Mouse (Mus musculus) forebrain, embryonic 10.5 days (tissue): ENCODE data around the gene Gpr132. TPM values are rescaled to one million over a fixed set of nuclear protein-coding genes. Genes with fewer than 3 reads are reported as not detected.
A peak's percentile ranks its signal among the peaks of the same experiment; 100 is the strongest.

Experiments
- DNase-seq: peaks from one replicate; pipeline ENCODE4 v3.0.0-alpha.2; 2017; ENCODE audit warnings: low spot score; ENCODE audit errors: extremely low spot score
- H3K27ac ChIP-seq: fragments of 300-500 bp; sonication (generic); 2 replicates; pipeline ENCODE4 v1.5.1; 2016; ENCODE audit warnings: mild to moderate bottlenecking
- H3K27me3 ChIP-seq: fragments of 300-500 bp; sonication (generic); 2 replicates; pipeline ENCODE4 v1.6.1; 2016; ENCODE audit warnings: mild to moderate bottlenecking; ENCODE audit not compliant: poor library complexity, severe bottlenecking
- H3K36me3 ChIP-seq: fragments of 300-500 bp; sonication (generic); replicated peaks from 2 replicates; pipeline ENCODE4 v1.6.1; 2016; ENCODE audit warnings: mild to moderate bottlenecking, moderate library complexity
- H3K4me1 ChIP-seq: fragments of 300-500 bp; sonication (generic); 2 replicates; pipeline ENCODE4 v1.6.1; 2016
- H3K4me3 ChIP-seq: fragments of 300-500 bp; sonication (generic); 2 replicates; pipeline ENCODE4 v1.5.1; 2016; ENCODE audit warnings: mild to moderate bottlenecking, moderate library complexity
- H3K9me3 ChIP-seq: fragments of 300-500 bp; sonication (generic); 2 replicates; pipeline ENCODE4 v1.6.1; 2016; ENCODE audit warnings: mild to moderate bottlenecking, moderate library complexity
- WGBS: fragments of 180-500 bp; shearing (Covaris S2); methylation state at CpG from one replicate; pipeline ENCODE4 v1.1.7; 2016; 5-methylcytosine and 5-hydroxymethylcytosine counted together
- polyA plus RNA-seq: library from polyadenylated mRNA; unstranded; fragments of >200 nt; fragmentation: Nextera tagmentation; extraction: Ambion mirVana; gene quantifications from 2 replicates; pipeline ENCODE4 v1.2.1, GENCODE M21; 2016

Gpr132 gene
- polyA plus RNA-seq, result 0.06 and 0.07 TPM in 2 replicates

DNA sequence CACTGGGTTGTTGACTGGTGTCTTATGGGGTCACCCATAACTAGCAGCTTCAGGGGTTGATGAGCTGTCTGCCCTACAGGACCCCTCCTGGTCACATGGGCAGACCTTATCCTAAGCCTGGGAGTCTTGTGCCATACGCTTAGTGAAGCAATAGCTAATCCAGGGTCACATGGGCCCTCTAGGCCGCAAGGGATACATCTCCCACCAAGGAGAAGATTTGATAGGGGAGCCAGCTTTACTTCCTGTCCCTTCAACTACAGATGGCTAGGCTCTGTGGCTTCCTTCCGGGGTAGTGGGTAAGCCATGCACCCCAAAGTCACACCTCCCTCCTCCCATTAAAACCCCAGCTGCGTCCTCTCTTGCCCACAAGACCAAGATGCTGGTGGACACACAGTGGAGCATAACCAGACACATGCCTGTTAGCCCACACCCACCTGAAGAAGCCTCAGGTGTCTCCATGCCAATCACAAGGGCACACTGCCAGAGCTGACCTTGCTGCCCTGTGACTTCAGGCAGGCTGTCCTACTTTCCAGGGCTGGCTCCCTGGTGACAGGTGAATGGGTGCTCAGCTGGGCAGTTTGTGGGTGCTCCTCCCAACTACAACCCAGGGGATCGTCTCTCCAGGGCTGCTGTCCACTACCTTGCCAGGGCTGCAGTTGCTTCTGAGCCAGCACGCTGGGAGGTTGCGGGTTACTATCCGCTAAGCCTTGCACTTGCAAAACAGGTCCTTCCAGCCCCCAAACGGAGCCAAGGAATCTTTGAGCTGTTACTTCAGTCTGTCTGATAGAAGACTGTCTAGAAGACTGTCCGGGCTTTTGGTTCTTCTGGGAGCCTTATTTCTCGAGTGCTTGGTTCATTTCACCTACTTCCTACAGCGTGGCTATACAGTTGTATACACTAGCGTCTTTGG is at the start of gene Gpr132:
Gene Gpr132, minus strand, starts transcription at position 51 of the 910 bp plus-strand sequence.
- 0 out of 2 replicates have a peak within 1 kb of the TSS, but pooled peaks have one; percentile 8 for H3K27ac ChIP-seq
- 66% methylated on average over 13 of the region's 13 CpGs for WGBS
- H3K27me3 ChIP-seq, result peaks cover 63% of the 10 kb centered on the region

DNA sequence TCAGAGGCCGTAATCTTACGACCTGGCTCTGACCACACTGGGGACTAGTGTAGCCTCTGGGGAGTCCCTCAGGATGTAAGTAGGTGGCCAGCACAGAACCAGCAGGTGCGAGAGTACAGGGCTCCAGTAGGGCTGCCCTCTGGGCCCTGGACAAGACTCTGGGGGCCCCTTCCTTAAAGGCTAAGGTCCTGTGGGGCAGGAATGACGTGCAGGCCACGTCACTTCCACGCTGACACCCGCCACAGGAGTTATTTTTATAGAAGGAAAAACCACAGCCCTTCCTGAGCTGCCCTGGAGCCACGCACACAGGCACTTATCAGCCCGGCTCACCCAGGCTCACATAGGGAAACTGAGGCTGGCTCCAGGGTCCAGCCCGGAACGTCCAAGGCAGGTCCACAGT is 49.5 kb upstream of the Gpr132 start:
- no peak for DNase-seq
- Histone ChIP-seq H3K9me3 (no peaks in the 10 kb centered on the region), H3K27ac (no peak overlapping the region), H3K4me3 (no peak overlapping the region), H3K27me3 (no peaks in the 10 kb centered on the region), H3K4me1 (peaks cover 44% of the 10 kb centered on the region), H3K36me3 (peaks cover 29% of the 10 kb centered on the region)
- WGBS, result 84% methylated on average over 11 of the region's 11 CpGs

More for the DNA sequence above, at the start of gene Gpr132:
- Histone ChIP-seq H3K36me3 (no peaks in the 10 kb centered on the region), H3K9me3 (no peaks in the 10 kb centered on the region), H3K4me1 (peaks cover 16% of the 10 kb centered on the region), H3K4me3 (no peak within 1 kb of the TSS)
- no peak for DNase-seq

DNA sequence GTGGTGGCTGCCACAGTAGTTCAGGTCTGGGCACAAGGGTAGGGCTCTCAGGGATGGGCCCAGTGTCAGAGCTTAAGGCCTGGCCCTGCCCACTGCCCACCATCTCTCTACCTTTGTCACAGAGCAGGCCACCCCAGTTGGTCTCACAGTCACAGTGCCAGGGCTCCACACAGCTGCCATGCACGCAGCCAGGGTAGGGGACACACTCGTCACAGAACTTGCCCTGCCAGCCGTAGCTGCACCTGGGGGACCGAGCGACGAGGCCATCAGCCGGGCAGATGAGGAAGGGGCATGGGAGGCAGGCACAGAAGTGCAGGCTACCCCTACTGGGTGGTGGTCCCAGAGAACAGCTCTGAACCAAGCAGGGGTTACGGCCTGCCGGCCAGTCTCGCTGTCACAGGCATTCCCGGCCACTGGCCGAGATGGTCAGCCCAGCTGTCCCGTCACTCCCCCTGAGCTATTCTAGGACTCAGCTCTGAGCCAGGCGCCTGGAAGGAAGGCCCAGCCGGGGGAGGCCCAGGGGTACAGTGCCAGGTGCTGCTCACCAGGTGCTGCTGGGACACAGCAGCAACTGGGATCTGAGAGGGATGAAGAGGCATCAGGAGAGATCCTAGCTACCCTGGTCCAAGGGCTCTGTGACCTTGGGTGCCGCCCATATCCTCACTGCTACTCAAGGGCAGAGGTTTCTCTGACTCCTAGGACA is 48.8 kb upstream of the Gpr132 start:
- Histone ChIP-seq H3K27me3 (no peaks in the 10 kb centered on the region), H3K36me3 (peaks cover 30% of the 10 kb centered on the region), H3K4me3 (no peak overlapping the region), H3K9me3 (no peaks in the 10 kb centered on the region), H3K4me1 (peaks cover 38% of the 10 kb centered on the region), H3K27ac (peak overlapping the region; percentile 49)
- no peak for DNase-seq
- WGBS, result 86% methylated on average over 16 of the region's 16 CpGs

DNA sequence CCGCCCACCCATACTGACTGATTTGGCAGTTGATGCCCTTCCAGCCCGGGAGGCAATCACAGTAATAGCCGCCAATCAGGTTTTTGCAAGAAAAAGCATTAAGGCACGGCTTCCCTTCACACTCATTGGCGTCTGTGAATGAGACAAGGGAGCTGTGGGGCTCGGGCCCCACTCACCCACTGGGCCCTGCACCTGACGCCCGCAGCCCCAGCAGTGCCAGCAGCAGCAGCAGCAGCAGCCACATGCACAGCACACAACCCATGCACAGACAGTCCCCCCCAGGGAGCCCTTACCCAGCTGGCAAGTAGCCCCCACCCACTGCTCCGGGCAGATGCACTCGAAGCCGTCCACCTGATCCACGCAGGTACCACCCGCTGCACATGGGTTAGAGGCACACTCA is 47.6 kb upstream of the Gpr132 start:
- DNase-seq, result no peak
- Histone ChIP-seq H3K9me3 (no peaks in the 10 kb centered on the region), H3K4me3 (no peak overlapping the region), H3K27ac (no peak overlapping the region), H3K36me3 (peaks cover 42% of the 10 kb centered on the region), H3K27me3 (no peaks in the 10 kb centered on the region), H3K4me1 (peaks cover 30% of the 10 kb centered on the region)
- 90% methylated on average over 13 of the region's 13 CpGs for WGBS

DNA sequence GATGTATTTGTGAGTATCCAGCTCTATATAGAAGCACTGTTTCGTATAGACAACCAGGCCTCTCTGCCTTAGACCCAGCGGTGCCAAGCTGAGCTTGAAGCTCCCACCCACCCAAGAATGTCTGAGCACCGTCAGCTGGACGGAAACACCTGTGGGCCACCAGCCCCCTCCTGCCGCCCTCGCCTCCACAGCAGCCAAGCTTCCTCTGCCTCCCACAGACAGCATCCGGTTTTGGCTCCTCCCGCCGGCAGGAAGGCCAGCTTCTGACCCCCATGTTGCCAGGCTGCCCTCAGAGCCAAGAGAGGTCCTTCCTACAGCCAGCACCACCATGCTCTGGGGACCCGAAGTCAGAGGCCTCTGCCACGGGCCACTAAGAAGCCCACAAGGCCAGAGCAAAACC is 46.5 kb upstream of the Gpr132 start:
- Histone ChIP-seq H3K36me3 (peaks cover 44% of the 10 kb centered on the region), H3K4me3 (no peak overlapping the region), H3K4me1 (peaks cover 23% of the 10 kb centered on the region), H3K27ac (peak overlapping the region; percentile 25; the same call in 1 of the 2 replicates), H3K27me3 (no peaks in the 10 kb centered on the region), H3K9me3 (no peaks in the 10 kb centered on the region)
- WGBS, result 87% methylated on average over 11 of the region's 11 CpGs
- no peak for DNase-seq

DNA sequence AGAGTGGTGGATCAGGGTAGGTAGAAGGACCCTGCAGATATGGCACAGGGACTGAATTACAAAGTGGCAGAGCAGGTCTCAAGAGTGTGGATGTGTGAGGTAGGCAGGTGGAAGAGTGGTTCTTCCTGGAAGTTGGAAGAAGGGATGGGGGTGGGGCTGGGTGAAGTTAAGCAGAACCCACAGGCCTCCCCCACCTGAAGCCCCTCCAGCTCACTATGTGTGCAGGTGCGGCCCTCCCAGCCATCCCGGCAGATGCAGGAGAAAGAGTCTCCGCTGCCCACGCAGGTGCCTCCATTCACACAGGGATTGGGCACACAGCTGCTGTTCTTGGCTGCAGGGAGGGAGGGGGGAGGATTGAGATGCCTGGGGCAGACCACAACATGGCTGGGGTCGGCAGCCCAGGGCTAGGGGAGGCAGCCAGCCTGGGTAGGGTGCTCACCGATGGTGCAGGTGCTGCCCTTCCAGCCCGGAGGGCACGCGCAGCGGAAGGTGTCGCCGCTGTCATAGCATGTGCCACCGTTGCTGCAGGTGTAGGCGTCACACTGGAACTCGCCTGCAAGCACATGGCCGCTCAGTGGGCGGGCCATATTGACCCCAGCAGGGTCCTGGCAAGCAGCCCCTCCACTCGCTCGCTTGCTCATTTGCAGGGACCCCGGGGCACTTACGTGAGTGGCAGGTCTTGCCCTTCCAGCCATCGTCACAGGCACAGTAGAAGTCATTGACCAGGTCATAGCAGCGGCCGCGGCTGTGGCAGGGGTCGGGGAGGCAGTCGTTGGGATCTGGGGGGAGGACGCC is 45.1 kb upstream of the Gpr132 start:
- peaks cover 54% of the 10 kb centered on the region for H3K36me3 ChIP-seq
- no peak for DNase-seq
- no peaks in the 10 kb centered on the region for H3K27me3 ChIP-seq
- no peaks in the 10 kb centered on the region for H3K9me3 ChIP-seq
- peaks cover 23% of the 10 kb centered on the region for H3K4me1 ChIP-seq
- no peak overlapping the region for H3K4me3 ChIP-seq
- WGBS, result 94% methylated on average over 28 of the region's 28 CpGs
- H3K27ac ChIP-seq, result no peak overlapping the region

DNA sequence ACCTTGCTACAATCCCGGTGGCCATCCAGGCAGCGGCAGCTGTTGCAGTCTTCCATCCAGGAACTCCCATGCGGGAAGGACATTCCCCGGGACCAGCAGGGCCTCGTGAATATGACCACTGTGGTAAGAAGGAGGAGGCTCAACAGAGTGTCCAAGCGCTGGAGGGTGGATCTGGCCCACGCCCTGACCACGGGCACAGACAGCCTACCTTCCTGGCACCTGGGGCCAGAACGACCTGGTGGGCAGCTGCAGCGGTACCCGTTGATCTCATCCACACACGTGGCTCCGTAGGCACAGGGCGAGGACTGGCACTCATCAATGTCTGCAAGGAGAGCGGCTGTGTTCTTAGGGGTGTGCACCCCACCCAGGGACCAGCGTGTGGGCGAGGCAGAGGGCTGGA is 43.7 kb upstream of the Gpr132 start:
- Histone ChIP-seq H3K27ac (no peak overlapping the region), H3K27me3 (no peaks in the 10 kb centered on the region), H3K36me3 (peaks cover 58% of the 10 kb centered on the region), H3K9me3 (no peaks in the 10 kb centered on the region), H3K4me1 (peaks cover 18% of the 10 kb centered on the region), H3K4me3 (no peak overlapping the region)
- 92% methylated on average over 17 of the region's 17 CpGs for WGBS
- no peak for DNase-seq

DNA sequence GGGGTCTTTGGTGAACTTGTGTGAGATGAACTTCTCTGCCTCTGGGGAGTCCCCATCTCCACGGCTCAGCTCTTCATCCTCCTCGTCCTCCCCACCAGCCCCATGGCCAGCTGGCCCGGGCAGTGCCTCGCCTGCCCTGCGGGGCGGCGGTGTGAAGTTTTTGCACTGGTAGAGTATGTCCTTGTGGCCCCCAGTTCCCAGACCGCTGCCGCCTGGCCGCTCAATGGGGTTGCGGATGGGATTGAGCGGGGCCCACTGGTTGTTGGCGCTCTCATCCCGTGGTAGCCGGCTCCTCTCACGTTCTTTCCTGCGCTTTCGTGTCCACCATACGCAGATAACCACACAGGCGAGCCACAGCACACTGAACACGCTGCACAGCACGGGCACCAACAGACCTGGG is 41.0 kb upstream of the Gpr132 start:
- H3K4me1 ChIP-seq, result peaks cover 9% of the 10 kb centered on the region; the same call in 1 of the 2 replicates
- no peaks in the 10 kb centered on the region for H3K9me3 ChIP-seq
- 96% methylated on average over 22 of the region's 22 CpGs for whole genome bisulfite sequencing
- H3K36me3 ChIP-seq, result peaks cover 53% of the 10 kb centered on the region
- H3K27me3 ChIP-seq, result no peaks in the 10 kb centered on the region
- H3K27ac ChIP-seq, result no peak overlapping the region
- DNase-seq, result no peak
- no peak overlapping the region for H3K4me3 ChIP-seq

DNA sequence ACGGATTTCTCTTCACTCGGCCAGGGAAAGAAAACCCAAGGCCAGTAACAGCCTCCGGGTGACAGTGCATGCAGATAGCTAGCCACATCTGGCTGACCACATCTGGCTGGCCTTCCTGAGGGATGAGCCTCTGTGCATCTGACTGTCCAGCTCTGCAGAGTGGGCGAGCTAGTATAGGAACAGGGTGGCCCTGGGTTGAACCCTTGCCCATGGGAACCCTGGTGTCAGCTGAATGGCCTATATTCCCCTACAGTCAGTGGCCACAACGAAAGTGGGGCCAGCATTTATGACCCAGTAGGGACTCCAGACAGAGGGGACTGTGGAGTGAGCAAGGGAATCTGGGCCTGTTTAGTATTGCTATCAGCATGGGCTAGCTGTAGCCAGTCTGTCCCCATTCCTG is 37.0 kb upstream of the Gpr132 start:
- no peak for DNase-seq
- H3K27ac ChIP-seq, result no peak overlapping the region
- H3K4me3 ChIP-seq, result no peak overlapping the region
- H3K9me3 ChIP-seq, result no peaks in the 10 kb centered on the region
- no peaks in the 10 kb centered on the region; the same call in 1 of the 2 replicates for H3K4me1 ChIP-seq
- no peaks in the 10 kb centered on the region for H3K27me3 ChIP-seq
- peaks cover 19% of the 10 kb centered on the region for H3K36me3 ChIP-seq
- WGBS, result 83% methylated on average over 5 of the region's 5 CpGs

DNA sequence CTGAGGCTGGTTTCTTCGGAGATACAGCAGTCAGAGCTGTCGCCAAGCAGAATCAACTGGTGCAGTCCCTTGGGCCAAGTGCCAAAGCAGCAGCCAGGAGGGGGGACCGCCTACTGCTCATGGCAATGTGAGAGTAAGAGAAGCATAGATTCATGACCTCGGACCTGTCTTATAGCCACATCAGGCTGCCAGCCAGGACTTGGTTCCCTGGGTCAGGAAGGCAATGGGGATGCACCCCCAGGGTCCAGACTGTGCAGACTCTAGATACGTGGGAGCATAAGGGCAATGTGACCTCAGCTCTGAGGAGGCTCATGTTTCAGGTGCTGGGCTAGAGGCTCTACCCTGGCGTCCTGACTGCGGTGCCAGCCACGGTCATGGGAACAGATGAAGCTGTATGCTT is 35.9 kb upstream of the Gpr132 start:
- H3K36me3 ChIP-seq, result peaks cover 9% of the 10 kb centered on the region
- no peak for DNase-seq
- H3K9me3 ChIP-seq, result no peaks in the 10 kb centered on the region
- no peak overlapping the region for H3K4me3 ChIP-seq
- no peaks in the 10 kb centered on the region for H3K27me3 ChIP-seq
- WGBS, result 84% methylated on average over 8 of the region's 8 CpGs
- H3K4me1 ChIP-seq, result no peaks in the 10 kb centered on the region; the same call in 1 of the 2 replicates
- H3K27ac ChIP-seq, result no peak overlapping the region

DNA sequence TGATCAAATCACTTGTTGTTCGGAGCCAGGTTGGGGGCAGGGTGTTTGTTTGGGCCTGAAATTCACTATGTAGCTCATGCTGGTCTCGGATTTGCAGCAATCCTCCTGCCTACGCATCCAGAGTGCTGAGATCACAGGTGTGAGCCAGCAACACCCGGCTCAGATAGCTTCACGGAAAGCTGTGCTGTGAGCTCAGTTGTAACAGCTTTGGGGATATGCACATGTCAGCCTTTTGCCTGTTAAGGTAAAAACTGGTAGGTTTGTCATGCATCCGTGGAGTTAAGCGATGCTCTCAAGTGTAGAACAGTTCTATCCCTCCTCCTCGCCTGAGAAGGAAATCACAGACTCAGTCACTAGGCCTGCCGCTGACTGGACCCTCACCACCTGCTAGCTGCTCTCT is 32.6 kb upstream of the Gpr132 start:
- H3K36me3 ChIP-seq, result no peaks in the 10 kb centered on the region
- 90% methylated on average over 9 of the region's 9 CpGs for WGBS
- no peaks in the 10 kb centered on the region for H3K9me3 ChIP-seq
- no peak for DNase-seq
- no peak overlapping the region for H3K27ac ChIP-seq
- no peak overlapping the region for H3K4me3 ChIP-seq
- no peaks in the 10 kb centered on the region for H3K27me3 ChIP-seq
- peaks cover 17% of the 10 kb centered on the region for H3K4me1 ChIP-seq

DNA sequence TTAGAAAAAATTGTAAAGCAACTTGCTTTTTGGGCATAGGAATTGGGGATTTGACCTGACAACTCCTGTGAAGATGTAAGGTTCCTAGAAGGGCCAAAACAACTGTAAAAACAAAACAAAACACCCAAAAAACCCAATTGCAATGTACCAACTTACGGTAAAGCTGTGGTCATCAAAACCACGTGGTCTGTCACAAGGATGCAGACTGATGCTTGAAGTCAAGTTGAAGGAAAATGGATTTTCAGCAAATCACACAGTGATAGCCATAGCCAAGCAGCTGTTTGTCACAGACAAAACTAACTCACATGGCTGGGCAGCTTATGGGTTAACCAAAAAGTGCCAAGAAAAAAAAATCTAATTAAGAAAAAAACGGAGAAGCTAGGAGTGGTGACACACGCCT is 30.9 kb upstream of the Gpr132 start:
- 65% methylated on average over 4 of the region's 4 CpGs for WGBS
- no peak overlapping the region for H3K4me3 ChIP-seq

More for the DNA sequence above, 30.9 kb upstream of the Gpr132 start:
- no peaks in the 10 kb centered on the region for H3K9me3 ChIP-seq
- H3K4me1 ChIP-seq, result peaks cover 25% of the 10 kb centered on the region
- no peak overlapping the region for H3K27ac ChIP-seq
- 0 out of 2 replicates have a peak, but pooled peaks cover 4% of the 10 kb centered on the region for H3K27me3 ChIP-seq
- H3K36me3 ChIP-seq, result no peaks in the 10 kb centered on the region
- no peak for DNase-seq
